Mouse (Mus musculus) C2C12 (cell line): Measurements from ENCODE around the gene Fgf15.

Experiments
- CEBPB ChIP-seq: IDR thresholded peaks from one replicate; pipeline ENCODE4 v1.6.1; 2011; ENCODE audit warnings: low read depth, mild to moderate bottlenecking, control low read depth, moderate library complexity
- CTCF ChIP-seq: IDR thresholded peaks from one replicate; pipeline ENCODE4 v1.5.1; 2011; ENCODE audit not compliant: control insufficient read depth, insufficient read depth, insufficient read length
- FOSL1 ChIP-seq: IDR thresholded peaks from one replicate; pipeline ENCODE4 v1.8.0; 2011; ENCODE audit warnings: mild to moderate bottlenecking, low read length; ENCODE audit not compliant: poor library complexity, insufficient read depth, severe bottlenecking
- MAX ChIP-seq: IDR thresholded peaks from one replicate; pipeline ENCODE4 v1.6.1; 2011; ENCODE audit warnings: mild to moderate bottlenecking, control low read depth

DNA sequence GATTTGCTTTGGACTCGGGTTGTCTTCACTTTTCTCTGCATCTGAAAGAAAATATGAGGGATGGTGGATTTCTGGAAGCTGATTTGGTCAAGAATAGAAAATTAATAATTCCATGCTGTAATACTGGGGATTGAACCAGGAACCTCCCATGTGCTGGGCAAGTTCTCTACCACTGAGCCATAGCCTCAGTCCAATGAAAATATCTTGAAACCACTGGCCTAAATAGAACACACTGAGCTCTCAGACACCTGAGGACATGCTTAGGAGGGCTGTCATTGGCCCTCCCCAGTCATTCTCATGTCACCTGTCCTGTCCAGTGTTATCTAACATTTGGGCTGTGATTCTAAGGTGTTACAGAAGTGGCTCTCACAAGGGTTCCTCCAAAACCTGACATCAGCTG, 14.8 kb downstream of the Fgf15 start:
- TF ChIP-seq CTCF (no peak), FOSL1 (no peak), MAX (no peak), CEBPB (no peak)
